Mouse (Mus musculus): ENCODE results near the gene Gm20547.

Gm20547 gene

DNA sequence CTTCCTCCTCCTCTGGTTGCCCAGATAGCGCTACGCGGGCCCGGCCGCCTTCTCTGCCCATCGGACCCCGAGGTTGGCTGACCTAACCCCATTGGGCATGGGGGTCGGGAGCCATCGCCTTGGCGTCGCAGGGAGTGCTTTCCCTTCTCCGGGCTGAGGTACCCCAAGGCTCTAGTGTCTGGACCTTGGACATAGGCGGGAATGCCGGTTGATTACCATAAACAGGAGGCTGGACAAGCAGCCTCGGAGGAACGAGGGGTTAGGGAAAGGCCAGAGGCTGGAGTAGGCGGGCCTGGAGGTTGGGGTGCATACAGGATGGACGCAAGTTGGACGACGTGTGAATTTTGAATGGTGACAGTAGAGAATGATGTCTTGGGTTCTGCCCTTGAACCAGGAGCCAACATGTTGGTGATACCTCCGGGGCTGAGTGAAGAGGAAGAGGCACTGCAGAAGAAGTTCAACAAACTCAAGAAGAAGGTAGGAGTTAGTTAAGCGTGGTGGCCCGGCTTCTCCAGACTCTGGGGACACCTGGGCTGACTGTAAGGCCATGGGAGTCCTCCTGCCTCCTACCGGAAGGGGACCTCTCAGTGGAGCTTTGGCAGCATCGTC, 31.2 kb downstream of the Gm20547 start:
- WGBS, result 1% methylated on average over 25 of the region's 25 CpGs

DNA sequence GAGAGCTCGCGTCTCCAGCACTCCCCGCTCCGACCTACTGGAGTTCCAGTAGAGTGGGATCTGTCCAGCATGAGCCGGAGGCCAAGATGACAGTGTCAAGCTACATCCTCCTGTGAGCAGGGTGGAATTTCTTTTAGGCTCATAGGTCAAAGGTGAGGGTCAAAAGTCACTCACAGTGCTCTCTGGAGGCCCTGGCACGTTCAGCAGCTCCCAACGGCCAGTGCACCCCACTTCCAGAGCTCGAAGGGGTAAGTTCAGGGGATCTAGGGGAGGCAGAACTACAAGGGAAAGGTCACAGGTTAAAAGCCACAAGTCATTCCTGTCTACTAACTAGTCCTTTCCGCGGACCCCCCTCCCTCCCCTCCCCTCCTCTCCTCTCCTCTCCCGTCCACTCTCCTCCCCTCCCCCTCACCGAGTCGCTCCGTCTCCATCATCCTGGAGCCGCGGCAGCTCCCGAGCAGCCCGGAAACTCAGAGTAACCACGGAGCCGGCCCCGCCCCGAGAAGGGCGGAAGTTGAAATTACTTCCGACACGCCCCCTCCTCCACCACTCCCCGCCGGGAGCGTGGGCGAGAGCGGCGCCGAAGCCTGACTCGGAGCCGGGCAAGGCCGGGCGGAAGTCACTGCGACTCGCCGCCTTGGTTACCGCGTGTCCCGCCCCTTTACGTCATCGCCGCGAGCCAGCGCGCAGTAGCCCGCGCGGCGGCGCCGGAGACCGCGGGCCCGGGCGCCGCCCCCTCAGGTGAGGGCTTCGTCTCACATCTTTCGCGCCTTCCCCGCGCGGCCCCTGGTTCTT, 31.9 kb downstream of the Gm20547 start, which contains the start of the genes Skiv2l and Nelfe:
Skiv2l (minus strand) TSS at position 489 of the 795 bp plus-strand sequence.
Nelfe (plus strand) TSS at position 670 of the 795 bp plus-strand sequence.
- WGBS, result under 1% methylated on average over 63 of the region's 65 CpGs

DNA sequence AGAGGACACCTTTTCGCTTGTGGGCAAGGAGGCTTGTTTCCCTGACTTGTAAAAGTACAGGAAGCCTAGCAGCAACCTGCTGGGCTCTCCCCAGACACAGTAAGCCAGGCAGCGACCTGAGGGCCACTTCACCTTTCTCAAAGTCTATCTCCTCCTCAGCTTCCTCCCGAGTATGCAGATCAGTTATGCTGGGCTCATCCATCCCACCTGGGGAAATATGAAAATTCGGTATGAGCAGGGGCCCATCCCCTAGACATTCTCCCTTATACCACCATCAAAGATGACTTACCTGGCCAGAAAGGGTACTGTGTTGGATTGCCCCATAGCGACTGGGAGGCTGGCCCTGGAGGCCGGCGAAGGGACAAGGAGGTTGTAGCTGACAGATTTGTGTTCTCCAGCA, 34.2 kb downstream of the Gm20547 start:
- 90% methylated on average over 7 of the region's 7 CpGs for WGBS

DNA sequence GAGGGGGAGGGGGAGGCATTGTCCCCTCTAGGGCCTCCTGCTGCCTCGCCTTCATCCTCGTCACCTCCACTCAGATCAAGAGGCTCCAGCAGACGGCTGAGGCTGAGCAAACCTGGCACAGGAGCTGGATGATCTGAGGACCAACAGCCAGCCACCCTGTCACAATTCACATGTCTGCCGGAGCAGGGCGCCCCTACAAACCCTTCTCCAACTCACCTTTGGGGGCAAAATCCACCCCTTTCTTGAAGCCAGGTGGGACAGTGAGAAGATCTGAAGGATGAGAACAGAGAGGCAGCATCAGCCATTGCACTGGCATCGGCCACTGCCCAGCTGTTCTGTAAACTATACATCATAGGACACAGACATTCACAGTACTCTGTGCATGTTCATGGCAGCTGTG, 34.6 kb downstream of the Gm20547 start:
- WGBS, result 94% methylated on average over 6 of the region's 6 CpGs

DNA sequence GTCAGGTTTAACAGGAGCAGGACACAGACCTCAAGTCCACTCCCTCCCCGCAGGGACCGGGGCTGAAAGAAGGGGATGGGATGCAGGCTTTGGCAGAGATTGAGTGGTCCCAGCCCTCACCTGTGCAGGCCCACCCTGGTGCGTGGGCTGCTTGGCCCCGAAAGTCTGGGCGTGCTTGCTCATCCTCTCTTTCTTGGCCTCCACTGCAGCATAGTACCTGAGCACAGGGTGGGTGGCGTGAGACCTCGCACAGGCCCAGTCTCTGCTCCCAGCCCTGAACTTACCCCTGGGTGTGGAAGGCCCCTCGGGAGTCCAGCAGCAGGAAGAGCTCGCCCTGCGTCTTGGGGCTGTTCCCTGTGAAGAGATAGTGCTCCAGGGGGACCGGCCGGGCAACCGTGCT, 37.0 kb downstream of the Gm20547 start:
- WGBS, result 95% methylated on average over 13 of the region's 13 CpGs

DNA sequence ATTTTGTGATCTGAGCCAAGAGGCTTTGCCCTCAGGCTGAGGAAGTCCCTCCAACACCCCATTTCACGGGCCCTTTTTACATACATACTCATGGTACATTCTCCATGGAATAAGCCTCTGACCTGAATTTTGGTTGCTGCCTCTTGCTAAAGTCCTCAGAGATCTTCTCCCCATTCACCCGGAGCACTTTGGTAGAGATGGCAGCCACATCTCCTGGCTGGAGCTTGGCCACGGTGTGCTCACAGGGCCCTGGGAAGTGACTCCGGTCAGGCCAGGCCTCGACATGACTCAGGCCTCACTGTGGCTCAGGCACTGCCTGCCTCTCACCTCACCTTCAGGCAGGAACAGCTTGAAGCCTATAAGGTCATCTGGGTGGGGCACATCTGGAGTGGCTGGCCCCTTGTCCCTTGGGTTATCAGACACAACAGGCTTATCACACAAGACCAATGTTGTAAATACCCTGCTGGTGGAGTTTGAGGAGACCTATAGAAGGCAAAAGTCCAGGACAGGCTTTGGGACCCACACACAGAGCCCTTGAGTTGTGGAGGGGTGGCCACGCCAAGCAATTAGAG, 41.0 kb downstream of the Gm20547 start:
- 86% methylated on average over 6 of the region's 6 CpGs for WGBS

DNA sequence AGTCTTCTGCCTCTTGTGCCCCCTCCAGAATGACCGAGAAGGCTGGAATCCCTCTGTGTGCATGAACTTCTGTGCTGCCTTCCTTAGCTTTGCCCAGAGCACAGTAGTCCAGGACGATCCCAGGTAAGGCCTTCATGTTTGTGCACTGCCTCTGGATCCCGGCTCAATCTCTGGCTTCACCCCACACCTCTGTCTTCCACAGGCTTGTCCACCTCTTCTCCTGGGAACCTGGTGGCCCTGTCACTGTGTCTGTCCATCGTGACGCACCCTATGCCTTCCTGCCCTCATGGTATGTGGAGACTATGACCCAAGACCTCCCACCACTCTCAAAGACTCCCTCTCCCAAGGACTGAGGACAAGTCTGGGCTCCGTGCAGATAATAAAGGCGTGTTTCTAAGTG, 43.1 kb downstream of the Gm20547 start:
- WGBS, result 85% methylated on average over 7 of the region's 7 CpGs

DNA sequence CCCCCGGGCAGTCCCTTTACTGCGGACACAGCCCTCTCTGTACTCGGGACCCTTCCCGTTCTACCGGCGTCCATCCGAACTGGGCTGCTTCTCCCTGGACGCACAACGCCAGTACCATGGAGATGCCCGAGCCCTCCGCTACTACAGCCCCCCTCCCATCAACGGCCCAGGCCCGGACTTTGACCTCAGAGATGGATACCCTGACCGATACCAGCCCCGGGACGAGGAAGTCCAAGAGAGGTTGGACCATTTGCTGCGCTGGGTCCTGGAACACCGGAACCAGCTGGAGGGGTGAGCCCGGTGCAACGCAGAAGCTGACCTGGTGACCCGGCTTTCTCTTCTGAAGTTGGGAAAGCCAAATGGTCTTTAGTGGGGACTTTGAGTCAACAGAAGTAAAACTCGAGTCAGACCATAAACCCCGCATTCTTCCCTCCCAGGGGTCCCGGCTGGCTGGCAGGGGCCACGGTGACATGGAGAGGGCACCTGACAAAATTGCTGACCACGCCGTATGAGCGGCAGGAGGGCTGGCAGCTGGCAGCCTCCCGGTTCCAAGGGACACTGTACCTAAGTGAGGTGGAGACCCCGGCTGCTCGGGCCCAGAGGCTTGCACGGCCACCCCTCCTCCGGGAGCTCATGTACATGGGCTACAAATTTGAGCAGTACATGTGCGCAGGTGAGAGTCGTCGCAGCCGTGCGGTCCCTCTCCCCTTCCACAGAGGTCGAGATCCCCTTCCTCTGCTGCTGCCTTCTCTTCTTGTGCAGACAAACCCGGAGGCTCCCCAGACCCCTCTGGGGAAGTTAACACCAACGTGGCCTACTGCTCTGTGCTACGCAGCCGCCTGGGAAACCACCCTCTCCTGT, 44.1 kb downstream of the Gm20547 start:
- WGBS, result 35% methylated on average over 43 of the region's 43 CpGs

DNA sequence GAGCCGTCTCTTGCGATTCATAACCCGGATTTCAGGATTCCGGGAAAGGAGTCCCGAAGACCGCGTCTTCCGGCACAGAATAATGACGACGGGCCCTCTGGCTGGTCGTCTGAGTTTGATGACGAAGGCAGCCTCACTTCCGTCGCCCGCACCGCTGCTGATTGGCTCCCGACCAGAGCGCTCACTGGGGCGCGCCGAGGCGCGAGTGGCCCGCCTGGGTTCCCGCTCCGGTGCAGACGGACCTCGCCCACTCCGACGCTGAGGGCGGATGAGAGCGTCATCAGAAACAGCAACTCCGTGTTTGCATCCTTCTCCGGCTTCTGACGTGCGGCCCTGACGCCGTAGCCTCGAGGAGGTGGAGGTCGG, 45.0 kb downstream of the Gm20547 start, which contains the start of the genes Stk19 and Dxo:
Stk19 (minus strand) TSS at position 90 of the 366 bp plus-strand sequence.
Dxo (plus strand) TSS at position 164 of the 366 bp plus-strand sequence.
- under 1% methylated on average over 40 of the region's 40 CpGs for WGBS

DNA sequence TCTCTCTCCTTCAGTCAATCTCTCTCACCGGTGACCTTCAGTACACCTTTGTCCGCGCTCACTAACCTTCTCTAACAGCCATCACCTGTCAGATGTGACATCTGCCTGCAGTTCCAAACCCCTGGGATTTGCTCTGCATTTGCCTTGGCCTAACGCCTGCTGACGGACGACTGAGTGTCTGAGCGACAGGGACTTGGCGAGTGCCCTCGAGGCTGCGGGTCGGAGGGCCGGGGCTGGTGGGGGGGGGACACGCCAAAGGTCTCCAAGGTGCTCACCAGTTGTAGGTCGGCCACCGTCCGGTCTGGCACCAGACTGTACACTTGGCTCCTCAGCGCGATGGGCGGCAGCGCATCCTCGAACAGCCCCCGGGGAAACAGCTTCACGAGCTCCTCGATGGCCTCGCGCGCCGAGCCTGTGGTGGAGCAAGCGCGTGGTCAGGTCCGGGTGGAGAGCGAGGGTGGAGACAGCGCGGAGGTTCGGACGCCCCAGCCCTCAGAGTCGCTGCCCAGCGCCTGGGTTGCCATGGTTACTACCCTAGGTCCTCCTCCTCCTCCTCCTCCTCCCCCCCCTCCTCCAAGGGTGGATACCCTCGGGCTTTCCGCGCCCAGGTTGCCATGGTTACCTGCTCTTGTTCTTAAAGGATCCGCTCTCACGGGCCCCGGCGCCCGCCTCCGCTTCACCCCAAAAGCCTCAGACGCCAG, 45.5 kb downstream of the Gm20547 start:
- 3% methylated on average over 48 of the region's 48 CpGs for whole genome bisulfite sequencing

DNA sequence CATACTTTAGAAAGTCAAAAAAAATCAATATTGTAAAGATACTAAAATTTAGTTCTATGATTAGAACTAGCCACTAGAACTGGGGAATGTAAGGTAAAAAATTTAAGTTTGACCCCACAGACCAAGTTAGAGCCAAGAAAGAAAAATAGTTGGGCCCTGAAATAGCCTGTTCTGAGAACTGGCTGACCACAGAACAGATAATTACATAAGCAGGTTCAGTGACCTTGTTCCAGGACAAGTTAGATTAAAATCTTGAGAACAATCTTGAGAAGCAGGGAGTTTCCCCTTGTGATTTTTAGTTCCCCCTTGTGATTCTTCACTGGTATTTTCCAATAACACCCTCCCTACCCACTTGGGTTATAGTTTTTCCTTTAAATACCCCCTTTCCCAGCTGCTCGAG, 51.1 kb downstream of the Gm20547 start:
- WGBS, result 97% methylated on average over 1 of the region's 1 CpGs

DNA sequence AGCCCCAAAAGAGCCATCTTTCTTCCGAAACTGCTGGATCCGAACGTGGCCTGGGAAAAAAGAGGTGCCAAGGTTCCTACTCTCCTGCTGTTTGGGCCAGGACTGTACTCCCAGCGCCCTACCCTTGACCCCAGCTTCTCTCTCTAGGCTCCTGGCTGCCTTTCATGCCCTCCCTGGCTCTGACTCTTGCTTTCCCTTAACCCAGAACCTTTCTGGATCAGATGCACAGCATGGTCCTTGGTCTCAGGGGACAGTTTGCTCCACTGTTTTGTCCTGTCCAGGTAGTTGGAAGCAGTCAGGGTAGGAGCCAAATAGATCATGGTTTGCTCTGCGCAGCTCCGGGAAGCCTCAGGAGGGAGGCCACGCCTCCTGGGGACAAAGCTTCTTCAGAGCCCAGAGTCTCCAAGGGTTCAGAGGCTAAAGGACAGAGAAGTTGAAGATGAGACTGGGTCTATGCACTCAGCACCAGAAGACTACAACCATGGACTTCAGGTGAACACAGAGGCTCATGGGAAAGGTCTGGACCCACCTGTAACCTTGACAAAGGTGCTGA, 66.9 kb downstream of the Gm20547 start:
- whole genome bisulfite sequencing, result 87% methylated on average over 7 of the region's 7 CpGs

DNA sequence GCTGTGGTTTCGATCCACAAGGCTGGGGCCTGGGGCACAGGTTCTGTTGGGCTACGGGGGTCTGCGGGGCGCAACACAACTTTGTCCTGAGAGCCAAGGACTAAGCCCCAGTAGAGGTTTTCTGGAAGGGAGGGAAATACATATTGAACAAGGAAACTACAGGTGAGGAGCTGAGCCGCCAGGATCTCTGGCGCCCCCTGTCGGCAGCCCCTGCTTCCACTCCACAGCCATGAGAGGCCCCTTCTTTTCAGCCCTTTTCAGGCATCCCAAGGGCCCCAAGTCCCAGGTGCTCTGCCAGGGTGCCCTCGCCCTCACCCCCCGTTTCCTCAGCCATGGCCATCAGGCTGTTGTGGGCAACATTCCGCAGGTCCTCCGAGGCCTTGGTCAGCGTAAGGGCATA, 68.1 kb downstream of the Gm20547 start:
- WGBS, result 65% methylated on average over 12 of the region's 12 CpGs

DNA sequence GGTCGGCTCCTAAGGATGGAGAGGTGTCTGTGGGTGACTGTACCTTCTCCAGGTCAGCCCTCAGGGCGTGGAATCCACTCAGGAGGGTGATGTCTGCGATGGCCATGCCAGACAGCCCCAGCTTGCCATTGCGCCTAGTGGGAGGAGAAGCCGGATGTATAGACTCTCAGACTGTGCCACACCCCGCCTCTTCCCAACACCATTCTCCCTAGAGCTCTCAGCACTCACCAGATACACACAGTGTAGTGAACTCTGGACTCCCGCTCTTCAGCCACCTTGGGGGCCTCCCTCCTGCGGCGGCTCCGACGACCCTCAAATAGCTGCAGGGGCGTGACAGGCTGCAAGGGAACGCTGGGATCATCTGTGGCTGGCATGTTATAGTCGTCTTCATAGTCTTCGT, 70.6 kb downstream of the Gm20547 start:
- WGBS, result 83% methylated on average over 15 of the region's 15 CpGs

DNA sequence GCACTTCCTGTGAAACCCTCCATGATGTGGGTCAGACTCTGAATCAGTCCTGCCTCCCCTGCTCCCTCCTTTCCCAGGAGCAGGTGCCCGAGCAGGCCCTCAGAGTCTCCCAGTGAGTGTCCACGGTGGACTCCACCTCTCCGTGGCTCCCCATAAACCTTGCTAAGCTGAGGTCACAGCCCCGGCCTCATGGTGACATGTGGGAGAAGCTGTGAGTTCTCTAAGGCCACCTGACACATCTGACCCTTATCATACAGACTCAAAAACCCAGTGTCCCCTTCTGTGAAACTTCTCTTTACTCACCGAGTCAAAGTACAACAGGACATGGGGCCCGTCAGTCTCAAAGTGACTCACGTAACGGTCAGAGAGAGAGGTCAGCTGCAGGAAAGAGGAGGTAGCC, 71.0 kb downstream of the Gm20547 start:
- 90% methylated on average over 8 of the region's 8 CpGs for WGBS

DNA sequence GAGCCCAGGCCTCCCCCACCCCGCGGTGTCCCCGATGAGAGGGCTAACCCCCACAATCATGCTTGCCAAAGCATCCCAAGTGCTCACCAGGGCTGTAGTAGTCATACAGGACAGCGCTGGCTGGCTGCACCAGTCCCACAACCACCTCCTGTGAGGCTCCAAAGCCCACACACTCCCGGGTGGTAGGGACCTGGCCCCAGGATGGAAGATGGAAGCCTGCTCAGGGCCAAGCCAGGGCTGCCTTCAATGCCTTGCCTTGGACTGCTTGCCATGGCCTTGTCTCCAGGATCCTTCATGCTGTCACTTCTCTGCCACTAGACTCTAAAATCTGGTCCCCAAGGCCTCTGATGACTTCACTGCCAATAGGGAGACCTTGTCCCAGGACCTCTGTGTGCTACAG, 71.4 kb downstream of the Gm20547 start:
- 88% methylated on average over 5 of the region's 5 CpGs for WGBS

DNA sequence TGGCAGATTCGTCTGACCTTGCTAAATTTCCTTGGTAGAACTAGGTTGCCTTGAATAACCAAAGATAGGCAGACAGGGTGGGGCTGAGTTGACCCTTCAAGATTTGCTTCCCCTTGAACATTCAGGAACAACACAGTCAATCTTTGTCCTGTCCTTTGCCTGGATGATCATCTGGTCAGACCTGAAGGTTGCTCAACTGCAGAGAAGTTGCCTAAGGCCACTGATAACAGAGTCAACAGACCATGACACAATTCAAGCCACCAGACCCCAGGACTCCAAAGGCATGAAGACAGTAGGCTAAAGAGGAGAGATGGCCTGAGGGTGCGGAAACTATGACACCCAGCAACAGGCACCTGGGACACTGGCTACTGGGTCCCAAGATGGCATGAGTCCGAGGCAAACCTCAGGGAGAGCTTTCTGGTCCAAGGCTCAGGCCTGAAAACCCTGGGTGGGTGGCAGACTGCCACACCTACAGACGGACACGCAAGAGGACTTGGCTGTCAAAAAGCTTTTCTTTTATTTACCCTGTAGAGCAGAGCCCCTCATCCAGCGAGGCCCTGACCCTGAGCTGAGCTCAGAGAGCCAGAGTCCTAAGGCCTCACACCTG, 73.1 kb downstream of the Gm20547 start:
- WGBS, result 86% methylated on average over 6 of the region's 6 CpGs

DNA sequence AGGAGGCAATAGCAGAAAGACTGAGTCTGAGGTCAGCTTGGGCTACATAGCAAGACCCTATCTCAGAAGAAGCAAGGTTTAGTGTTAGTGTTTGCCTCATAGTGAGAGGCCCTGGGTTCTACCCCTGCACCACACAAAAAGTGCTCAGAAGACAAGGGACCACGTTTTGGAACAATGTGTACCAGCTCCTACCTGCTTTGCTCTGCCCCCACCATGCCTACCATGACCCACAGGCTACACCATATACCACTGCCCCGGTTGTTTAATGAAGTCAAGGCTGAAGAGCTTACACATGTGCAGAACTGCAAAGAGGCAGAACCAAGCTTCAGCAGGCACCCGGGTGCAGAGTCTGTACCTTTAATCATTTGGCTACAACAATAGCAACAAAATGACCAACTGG, 74.7 kb downstream of the Gm20547 start:
- 76% methylated on average over 3 of the region's 3 CpGs for WGBS

Measured in cerebral cortex, adult 2 months (tissue).